Mouse (Mus musculus) right cerebral cortex, postnatal 10 days (tissue): ENCODE measurements around the gene Col13a1.

Source experiments
- DNase-seq, 2 experiments: peaks; one replicate each; pipeline ENCODE4 v3.0.0; 2021; ENCODE audit warnings: low spot score in 2 of 2

Gene Col13a1

DNA sequence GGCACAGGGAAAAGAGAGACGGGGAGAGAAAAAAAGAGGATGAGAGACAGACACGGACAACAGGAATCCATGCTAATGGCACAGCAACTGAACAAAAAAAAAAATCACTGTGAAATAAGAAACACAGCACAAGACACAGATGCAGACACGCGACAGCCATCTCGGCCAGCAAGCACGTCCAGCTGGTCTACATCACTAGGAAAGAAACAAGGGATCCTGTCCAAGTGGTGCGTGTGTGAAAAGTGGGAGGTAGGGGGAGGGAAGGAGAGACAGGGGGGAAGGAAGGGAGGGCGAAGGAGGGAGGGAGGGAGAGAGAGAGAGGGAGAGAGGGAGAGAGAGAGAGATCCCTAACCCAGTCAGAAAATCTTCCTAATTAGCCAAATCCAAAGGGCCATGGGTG lies 73.6 kb downstream of the Col13a1 start:
- DNase-seq = peak; percentile 67 to 68

DNA sequence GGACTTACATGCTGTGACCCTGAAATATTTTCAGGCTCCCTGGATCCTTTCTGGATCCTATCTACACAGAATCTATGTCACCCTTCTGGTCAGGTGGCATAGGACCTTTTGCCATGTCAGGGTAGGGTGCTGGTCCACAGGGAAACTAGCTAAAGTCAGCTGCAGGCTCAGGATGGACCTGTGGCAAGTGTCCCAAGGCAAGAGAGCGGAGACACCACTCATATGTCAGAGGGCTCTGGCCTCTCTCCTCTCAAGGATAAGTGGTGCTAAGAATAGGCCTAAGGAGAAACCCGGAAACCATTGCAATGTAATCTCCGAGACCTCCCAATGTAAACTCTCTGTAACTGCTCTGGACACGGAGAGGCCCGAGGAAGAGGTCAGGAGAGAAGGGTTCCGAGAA lies 80.8 kb downstream of the Col13a1 start:
- no peak for DNase-seq

- no peak for DNase-seq
Observed at GRCm38 (mm10) chr10:61894564-61894963, 84.3 kb downstream of the Col13a1 start.

DNA sequence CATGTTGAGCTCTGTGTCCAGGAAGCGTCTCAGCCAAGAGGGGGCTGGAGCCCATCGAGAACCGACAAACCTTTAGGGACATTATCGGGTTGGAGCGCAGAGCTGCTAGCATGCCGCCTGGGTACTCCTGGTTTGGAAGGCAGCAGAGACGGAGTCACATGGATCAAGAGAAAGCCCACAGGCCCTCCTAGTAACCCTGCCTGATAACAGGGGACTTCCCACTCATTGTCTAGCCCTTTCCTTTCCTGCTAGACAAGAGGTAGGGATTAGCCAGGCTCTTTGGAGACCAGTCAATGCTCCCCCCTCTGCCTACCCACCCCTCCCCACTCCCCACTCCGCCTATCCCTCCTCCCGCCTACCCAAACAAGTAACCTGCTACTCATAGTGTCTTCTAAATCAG lies 87.8 kb downstream of the Col13a1 start:
- no peak for DNase-seq

DNA sequence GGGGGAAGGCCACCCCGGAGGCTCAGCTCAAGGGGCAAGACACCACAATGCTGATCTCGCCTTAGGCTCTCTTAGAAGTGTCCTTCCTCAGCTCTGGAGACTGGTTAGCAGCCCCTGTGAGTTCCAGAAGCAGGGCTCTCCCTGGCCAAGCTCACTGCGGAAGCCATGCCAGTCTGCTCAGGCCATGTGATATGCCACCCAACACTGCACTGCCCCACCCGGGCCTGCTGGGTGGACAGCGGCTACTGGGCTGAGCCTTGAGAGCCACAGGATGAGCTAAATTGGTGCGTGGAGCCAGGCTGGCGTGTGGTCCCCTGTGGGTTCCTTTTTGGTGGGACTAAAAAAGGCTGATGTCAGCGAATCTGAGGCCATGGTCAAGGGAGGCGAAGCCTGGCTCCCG lies 88.6 kb downstream of the Col13a1 start:
- no peak for DNase-seq

DNA sequence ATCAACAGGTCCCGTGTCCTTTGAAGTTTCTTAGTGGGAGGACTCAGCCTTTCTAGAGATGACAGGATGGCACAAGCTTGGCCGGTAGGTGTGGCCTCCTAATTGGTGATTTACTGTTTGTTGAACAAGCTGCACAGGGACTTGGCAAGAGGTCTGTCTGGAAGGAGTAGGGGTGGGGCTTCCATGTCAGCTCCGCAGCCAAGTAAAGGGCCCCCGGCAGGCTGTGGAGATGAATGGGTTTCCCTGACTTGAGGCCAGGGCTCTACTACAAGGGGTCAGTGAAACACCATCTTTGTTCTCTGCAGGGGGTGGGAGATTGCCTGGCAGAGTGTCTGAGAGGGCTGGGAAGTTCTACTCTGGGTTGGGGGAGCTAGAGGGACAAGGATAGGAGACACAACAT lies 99.5 kb downstream of the Col13a1 start:
- DNase-seq = peak; percentile 37 to 48

DNA sequence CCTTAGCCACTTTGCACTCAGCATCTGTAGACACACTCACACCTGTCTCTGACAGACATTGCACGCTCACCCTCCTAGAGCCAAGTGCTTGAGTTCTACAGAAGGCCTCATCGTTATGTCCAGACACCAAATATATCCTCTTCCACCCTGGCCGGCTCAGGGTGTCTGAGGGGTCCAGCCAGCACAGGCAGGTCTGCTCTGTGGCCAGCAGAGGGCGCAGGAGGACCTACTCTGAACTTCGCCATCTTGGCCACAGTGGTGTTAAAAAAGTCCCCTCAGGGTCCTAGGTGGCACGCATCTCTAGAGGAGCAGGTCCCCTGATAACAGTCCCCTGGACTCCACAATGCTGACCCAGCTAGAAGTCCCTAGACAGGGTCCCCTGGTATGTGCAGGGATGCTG lies 101.1 kb downstream of the Col13a1 start:
- DNase-seq = peak; percentile 46 to 71

DNA sequence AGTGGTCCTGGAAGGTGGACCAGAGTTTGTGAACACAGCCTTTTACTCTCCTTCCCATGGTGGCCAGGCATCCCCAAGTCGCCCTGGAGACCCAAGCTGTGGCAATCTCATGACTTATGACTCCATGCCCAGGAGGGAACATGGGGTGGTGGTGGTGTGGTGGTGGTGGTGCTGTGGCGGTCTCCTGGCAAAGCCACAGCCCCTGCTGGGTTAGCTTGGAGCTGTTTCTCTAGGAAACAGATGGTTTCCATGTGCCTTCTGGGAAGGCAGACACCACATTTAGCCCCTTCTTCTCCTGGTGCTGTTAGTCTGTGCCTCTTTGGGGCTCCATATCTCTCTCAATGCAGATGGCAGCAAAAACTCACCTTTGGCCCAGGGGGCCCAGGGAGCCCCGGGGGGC lies 109.1 kb downstream of the Col13a1 start:
- no peak for DNase-seq

- no peak for DNase-seq
Observed at GRCm38 (mm10) chr10:61866045-61866580, 112.8 kb downstream of the Col13a1 start.

DNA sequence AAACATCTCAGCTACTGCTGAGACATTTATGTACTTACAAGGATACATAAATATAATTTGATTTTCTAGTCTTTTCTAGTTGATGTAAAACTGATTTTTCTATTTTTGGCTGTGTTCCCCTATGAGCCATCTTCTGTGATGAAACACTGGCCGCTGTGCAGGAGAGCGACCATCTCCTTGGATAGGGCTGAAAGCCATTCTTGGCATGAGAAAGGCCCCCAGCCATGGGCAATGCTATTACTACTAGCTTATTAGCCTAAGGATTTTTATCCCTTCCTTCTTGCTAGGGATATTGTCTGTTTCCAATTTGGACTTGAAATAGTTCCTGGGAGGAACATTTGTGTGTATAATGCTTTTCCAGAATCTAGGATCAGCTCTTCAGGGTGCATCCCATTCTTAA lies 119.5 kb downstream of the Col13a1 start:
- no peak for DNase-seq

DNA sequence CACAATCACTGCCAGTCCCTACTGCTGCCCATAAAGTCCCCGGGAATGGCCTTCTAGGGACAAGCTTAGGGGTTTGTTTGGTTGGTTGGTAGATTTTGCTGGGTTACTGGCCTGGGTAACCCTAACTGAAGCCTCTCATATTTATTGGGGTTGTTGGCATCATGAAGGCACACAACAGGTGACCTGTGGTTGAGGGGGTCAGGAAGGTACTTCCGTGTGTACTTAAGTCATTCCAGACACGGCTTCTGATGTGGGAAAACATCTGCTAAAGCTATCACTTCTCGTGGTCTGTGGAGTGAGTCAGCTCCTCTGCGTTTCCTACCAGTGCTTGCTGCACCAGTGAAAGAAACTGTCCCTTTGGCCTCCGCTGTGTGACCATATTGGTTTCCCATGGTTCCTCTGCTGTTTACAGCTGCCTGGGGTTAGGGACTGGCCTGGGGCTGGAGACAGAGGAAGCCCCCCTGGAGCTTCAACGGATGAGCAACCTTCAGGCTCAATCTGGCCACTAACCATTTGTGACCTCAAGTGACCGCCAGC lies 123.7 kb downstream of the Col13a1 start:
- DNase-seq = no peak

DNA sequence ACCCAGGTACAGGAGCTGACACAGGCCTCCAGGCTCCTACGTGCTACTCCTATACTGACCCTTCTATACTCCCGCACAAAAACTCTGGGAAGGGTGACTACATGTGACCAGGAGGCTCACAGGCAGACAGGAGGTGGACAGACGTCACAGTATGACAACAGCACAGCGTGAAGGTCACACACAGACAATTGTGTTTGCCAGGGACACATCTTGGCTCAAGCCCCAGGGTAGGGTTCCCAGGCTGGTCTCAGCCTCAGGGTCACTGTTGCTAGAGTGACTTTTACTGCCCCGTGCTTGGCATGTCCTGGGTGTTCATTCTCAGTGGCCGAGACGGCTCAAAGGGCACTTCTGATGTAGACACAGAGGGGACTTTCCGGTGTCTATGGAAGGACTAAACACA lies 126.1 kb downstream of the Col13a1 start:
- no peak for DNase-seq

GRCm38 (mm10) chr10:61848553-61848952 lies 130.4 kb downstream of the Col13a1 start:
- DNase-seq = peak in 1 of 2 experiments; percentile 60

DNA sequence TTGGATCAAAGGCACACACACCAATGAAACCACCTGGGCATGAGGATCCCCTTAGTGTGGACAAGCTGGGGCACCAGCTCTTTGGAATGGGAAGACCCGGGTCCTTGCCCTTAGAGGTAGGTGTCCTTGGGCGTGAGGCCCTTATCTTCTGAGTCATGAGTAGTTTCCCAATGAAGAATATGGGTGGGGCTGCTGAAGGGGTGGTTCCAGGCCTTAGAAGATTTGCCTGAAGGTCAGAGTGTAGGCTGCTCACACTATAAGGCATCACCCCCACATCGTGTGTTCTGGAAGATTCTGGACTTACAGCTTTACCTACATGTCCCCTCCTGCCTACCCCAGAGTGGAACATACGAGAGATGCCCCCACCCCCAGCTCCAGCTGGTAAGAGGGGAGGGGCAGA lies 133.4 kb downstream of the Col13a1 start:
- no peak for DNase-seq

- no peak for DNase-seq
Observed at GRCm38 (mm10) chr10:61844475-61844874, 134.4 kb downstream of the Col13a1 start.

- no peak for DNase-seq
Observed at GRCm38 (mm10) chr10:61842261-61842660, 136.6 kb downstream of the Col13a1 start.

- DNase-seq = no peak
Observed at GRCm38 (mm10) chr10:61839326-61839725, 139.6 kb downstream of the Col13a1 start.

GRCm38 (mm10) chr10:61838769-61839168 lies 140.1 kb downstream of the Col13a1 start:
- DNase-seq = peak; percentile 49 to 74

DNA sequence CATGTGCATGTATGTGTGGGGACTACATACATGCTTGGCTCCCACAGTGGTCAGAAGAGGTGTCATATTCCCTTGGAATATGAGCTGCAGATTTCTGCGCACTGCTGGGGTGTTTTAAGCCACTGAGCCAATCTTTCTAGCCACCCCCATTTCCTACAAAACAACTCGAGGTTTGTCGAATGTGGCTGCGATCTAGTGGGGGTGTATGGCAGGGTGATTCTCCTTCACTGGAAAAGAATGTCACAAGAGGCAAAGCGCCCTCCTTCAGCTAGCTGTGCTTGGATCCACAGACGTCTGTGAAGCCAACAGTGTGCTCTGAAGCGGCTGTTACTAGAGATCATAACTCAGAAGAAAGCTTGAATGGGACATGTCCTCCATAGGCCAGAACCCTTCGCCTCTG lies 141.6 kb downstream of the Col13a1 start:
- DNase-seq = no peak

- no peak for DNase-seq
Observed at GRCm38 (mm10) chr10:61834288-61834687, 144.6 kb downstream of the Col13a1 start.

GRCm38 (mm10) chr10:61832713-61833112 lies 146.2 kb downstream of the Col13a1 start:
- DNase-seq = no peak

GRCm38 (mm10) chr10:61831741-61832140 lies 147.2 kb downstream of the Col13a1 start:
- DNase-seq = no peak

GRCm38 (mm10) chr10:61831251-61831650 lies 147.7 kb downstream of the Col13a1 start:
- DNase-seq = no peak

DNA sequence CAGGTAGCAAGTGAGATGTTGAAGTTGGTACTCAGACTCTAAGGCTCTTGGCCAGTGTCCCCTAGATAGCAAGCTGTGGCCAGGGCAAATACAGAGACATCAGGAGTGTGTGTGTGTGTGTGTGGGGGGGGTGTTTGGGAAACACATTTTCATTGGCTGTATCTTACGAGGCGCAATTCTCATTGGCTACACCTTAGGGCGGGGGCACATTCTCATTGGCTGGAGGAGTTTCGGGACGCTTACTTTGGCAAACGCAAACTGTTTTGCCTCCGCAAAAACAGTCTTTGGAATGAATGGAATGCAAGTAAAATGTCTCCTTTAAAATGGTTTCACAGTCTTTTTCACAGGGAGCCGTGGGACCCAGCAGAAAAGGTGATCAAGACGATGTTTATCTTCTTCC lies 148.1 kb downstream of the Col13a1 start:
- no peak for DNase-seq
